Mouse (Mus musculus) liver, postnatal 0 days (tissue): ENCODE measurements around the gene Ngfr. TPM values are rescaled to one million over a fixed set of nuclear protein-coding genes. Genes with fewer than 3 reads are reported as not detected.

ENCODE experiments used
- ATAC-seq: fragments of 200-750 bp; cut with Nextera tagmentation; 2 replicates; pipeline ENCODE4 v1.8.0; 2017; ENCODE audit warnings: mild to moderate bottlenecking, moderate library complexity
- DNase-seq: peaks from one replicate; pipeline ENCODE4 v3.0.0-alpha.2; 2016
- H3K27ac ChIP-seq: fragments of 300-500 bp; sonication (generic); 2 replicates; pipeline ENCODE4 v1.5.1; 2014; ENCODE audit warnings: antibody characterized with exemption, moderate library complexity, mild to moderate bottlenecking, low read depth
- H3K27me3 ChIP-seq: fragments of 300-500 bp; sonication (generic); 2 replicates; pipeline ENCODE4 v1.6.1; 2014; ENCODE audit warnings: low read length, control low read depth, mixed read lengths; ENCODE audit not compliant: insufficient read depth
- H3K36me3 ChIP-seq: fragments of 300-500 bp; sonication (generic); replicated peaks from 2 replicates; pipeline ENCODE4 v1.6.1; 2014; ENCODE audit warnings: mild to moderate bottlenecking, control low read depth, low read length, moderate library complexity, mixed read lengths; ENCODE audit not compliant: insufficient read depth
- H3K4me1 ChIP-seq: fragments of 300-500 bp; sonication (generic); 2 replicates; pipeline ENCODE4 v1.6.1; 2014; ENCODE audit warnings: antibody characterized with exemption, mild to moderate bottlenecking, control low read depth; ENCODE audit not compliant: insufficient read depth
- H3K4me2 ChIP-seq: fragments of 300-500 bp; sonication (generic); 2 replicates; pipeline ENCODE4 v1.6.1; 2014; ENCODE audit warnings: low read depth, mild to moderate bottlenecking, low read length, moderate library complexity, mixed read lengths
- H3K4me3 ChIP-seq: fragments of 300-500 bp; sonication (generic); 2 replicates; pipeline ENCODE4 v1.5.1; 2014; ENCODE audit warnings: low read depth, low read length
- H3K9ac ChIP-seq: fragments of 300-500 bp; sonication (generic); replicated peaks from 2 replicates; pipeline ENCODE4 v1.6.1; 2014; ENCODE audit warnings: mild to moderate bottlenecking, moderate library complexity
- H3K9me3 ChIP-seq: fragments of 300-500 bp; sonication (generic); 2 replicates; pipeline ENCODE4 v1.6.1; 2016; ENCODE audit warnings: mild to moderate bottlenecking, control low read depth, low read length, mixed read lengths
- CTCF ChIP-seq: sonication (generic); IDR thresholded peaks from 2 replicates; pipeline ENCODE4 v1.5.1; 2016; ENCODE audit warnings: antibody characterized with exemption, low read depth
- EP300 ChIP-seq: IDR thresholded peaks from 2 replicates; pipeline ENCODE4 v1.6.1; 2016; ENCODE audit warnings: antibody characterized with exemption, low read depth, mild to moderate bottlenecking
- WGBS: fragments of 180-500 bp; shearing (Covaris S2); extraction: QIAGEN DNeasy Blood & Tissue Kit; methylation state at CpG from one replicate; pipeline ENCODE4 v1.1.7; 2014; ENCODE audit not compliant: insufficient replicate concordance; 5-methylcytosine and 5-hydroxymethylcytosine counted together
- polyA plus RNA-seq: library from polyadenylated mRNA; unstranded; fragments of >200 nt; fragmentation: Nextera tagmentation; extraction: Ambion mirVana; gene quantifications from 2 replicates; pipeline ENCODE4 v1.2.1, GENCODE M21; 2015

The Ngfr gene
- polyA plus RNA-seq, 1 experiment from 2014 or later, result 1.7 TPM

DNA sequence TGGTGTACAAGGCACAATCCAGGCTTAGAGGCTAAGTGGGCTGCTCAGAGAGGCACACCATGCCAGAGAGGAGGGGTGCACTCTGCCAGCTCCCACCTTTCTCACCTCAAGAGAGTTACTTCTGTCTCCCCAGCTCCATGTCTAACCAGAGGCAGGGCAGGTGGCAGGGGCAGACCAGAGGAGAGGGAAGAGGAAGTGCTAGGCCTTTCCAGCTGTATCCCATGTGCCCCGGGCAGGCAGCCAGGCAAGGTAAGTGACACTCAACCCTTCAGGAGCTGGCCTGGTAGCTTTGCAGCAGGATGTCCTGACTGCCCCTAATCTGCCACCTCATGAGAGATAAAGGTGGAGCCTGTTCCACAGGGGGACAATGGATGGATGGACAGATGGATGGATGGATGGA is 5.2 kb upstream of the Ngfr start:
- Histone ChIP-seq H3K27me3 (peaks cover 41% of the 10 kb centered on the region), H3K4me2 (no peak overlapping the region), H3K9me3 (no peaks in the 10 kb centered on the region), H3K4me3 (no peak overlapping the region), H3K4me1 (peaks cover 9% of the 10 kb centered on the region; the same call in 1 of the 2 replicates), H3K9ac (no peak overlapping the region), H3K36me3 (no peaks in the 10 kb centered on the region), H3K27ac (no peak overlapping the region)
- TF ChIP-seq CTCF, result no peak
- no peak for TF ChIP-seq EP300
- DNase-seq, result no peak
- 38% methylated on average over 1 of the region's 1 CpGs for WGBS
- ATAC-seq, result no peak

DNA sequence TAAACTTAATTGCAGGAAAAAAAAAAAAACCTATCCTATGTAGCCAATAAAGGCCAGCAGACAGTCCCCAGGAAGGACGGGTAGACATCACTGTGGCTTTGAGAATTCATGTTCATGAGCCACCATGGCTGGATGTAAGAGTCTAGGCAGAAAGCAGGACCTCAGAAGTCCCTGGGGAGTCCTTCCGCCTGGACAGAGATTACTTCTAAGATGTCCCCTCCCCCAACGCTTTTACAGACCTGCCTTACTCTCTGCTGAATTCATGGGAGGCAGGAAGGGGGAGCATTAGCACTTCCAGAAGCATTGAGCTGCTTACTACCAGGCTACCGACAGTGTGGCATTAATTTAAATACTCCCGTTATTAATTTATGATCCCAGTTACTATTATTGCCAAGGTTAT is 1.7 kb upstream of the Ngfr start:
- ATAC-seq (no peak), DNase-seq (no peak)
- Histone ChIP-seq H3K27me3 (peaks cover 65% of the 10 kb centered on the region), H3K27ac (no peak overlapping the region), H3K9ac (no peak overlapping the region), H3K36me3 (no peaks in the 10 kb centered on the region), H3K4me3 (no peak overlapping the region), H3K4me1 (peaks cover 5% of the 10 kb centered on the region; the same call in 1 of the 2 replicates), H3K9me3 (no peaks in the 10 kb centered on the region), H3K4me2 (no peak overlapping the region)
- TF ChIP-seq CTCF (no peak), EP300 (no peak)
- 35% methylated on average over 5 of the region's 5 CpGs for WGBS

DNA sequence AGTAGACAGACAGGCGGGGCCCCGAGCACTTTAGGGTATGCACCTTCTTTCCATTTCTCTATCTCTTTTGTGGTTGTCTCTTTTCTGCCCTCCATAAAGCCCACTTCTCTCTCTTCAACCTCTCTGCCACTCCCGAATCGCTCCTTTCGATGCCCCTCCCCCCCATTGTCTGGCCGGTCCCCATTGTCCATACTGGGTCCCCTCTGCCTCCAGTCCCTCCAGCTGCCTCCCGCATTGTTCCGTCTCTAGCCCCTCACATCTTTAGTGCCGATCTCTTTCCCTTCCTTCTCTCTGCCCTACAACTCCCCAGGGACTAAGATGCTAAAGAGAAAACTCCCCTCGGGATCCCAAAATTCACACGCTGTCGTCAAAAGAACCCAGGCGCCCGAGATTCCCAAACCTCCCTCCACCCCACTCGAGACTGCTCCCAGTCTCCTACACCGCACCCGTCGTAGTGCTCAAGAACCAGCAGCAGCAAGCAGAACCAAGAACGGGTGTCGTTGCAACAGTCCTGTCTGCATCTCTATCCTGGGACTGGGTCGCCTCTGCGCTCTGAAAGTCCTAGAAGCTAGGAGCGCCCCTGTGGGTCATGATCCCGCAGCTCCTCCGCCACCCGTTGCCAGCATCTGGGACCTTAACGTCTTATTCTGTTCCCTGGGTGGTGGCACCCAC is 648 bp downstream of the Ngfr start:
- 4% methylated on average over 27 of the region's 27 CpGs for WGBS
- Histone ChIP-seq H3K27me3 (peaks cover 88% of the 10 kb centered on the region), H3K9me3 (no peaks in the 10 kb centered on the region), H3K36me3 (no peaks in the 10 kb centered on the region), H3K27ac (no peak overlapping the region), H3K4me1 (peaks cover 5% of the 10 kb centered on the region; the same call in 1 of the 2 replicates), H3K4me2 (peak overlapping the region; percentile 48), H3K4me3 (peak overlapping the region; percentile 34), H3K9ac (no peak overlapping the region)
- TF ChIP-seq EP300 (no peak), CTCF (no peak)
- ATAC-seq, result no peak
- DNase-seq, result no peak

DNA sequence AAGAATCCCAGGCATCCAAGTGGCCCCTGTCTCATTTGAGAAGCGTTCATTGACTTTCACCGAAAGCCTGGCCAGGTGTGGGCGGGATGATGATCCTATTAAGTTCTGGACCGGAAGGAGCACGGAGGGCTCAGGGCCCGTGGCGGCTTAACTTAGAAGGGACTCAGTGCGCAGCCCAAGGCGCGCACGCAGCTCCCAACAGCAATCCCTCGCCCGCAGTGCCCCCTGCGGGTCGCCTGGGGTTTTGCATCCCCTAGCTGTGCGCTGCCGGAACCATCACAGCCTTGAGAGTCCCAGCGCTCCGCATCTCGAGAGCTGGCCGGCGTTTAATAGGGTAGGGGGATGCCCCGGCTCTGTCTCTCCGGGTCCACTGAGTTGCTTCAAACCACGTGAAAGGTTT is 1.4 kb downstream of the Ngfr start:
- peak overlapping the region; percentile 34; the same call in 1 of the 2 replicates for H3K4me3 ChIP-seq
- H3K27me3 ChIP-seq, result peaks cover 91% of the 10 kb centered on the region
- ATAC-seq (no peak), DNase-seq (peak; percentile 84)
- peak overlapping the region; percentile 48; the same call in 1 of the 2 replicates for H3K4me2 ChIP-seq
- no peaks in the 10 kb centered on the region for H3K36me3 ChIP-seq
- no peak for TF ChIP-seq EP300
- TF ChIP-seq CTCF, result peak; percentile 75
- H3K9ac ChIP-seq, result no peak overlapping the region
- no peak overlapping the region for H3K27ac ChIP-seq
- no peaks in the 10 kb centered on the region for H3K9me3 ChIP-seq
- peaks cover 5% of the 10 kb centered on the region; the same call in 1 of the 2 replicates for H3K4me1 ChIP-seq
- under 1% methylated on average over 25 of the region's 25 CpGs for WGBS

DNA sequence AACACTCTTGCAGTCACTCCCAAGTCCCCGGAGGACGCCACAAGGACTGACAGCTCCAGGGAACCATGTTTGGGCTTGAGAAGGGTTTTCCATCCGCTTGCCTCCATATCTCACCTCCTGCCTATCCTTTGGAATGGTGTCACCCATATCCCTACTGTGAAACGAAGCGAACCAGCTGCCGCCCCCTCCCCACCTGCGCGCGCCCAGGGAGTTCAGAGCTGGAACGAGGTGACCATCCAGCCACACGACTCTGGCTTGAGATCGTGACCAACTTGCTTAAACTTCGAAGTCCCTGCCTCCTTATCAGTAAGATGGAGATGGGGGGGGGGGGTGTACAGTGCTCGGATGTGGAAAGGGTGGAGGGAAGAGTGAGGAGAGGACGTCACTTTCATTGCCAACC is 1.9 kb downstream of the Ngfr start:
- Histone ChIP-seq H3K9me3 (no peaks in the 10 kb centered on the region), H3K4me1 (peaks cover 5% of the 10 kb centered on the region; the same call in 1 of the 2 replicates), H3K4me2 (peak overlapping the region; percentile 30), H3K9ac (no peak overlapping the region), H3K36me3 (no peaks in the 10 kb centered on the region), H3K27ac (no peak overlapping the region), H3K4me3 (peak overlapping the region; percentile 8; the same call in 1 of the 2 replicates), H3K27me3 (peaks cover 94% of the 10 kb centered on the region)
- no peak for TF ChIP-seq CTCF
- no peak for TF ChIP-seq EP300
- DNase-seq (no peak), ATAC-seq (no peak)
- 3% methylated on average over 15 of the region's 15 CpGs for WGBS

DNA sequence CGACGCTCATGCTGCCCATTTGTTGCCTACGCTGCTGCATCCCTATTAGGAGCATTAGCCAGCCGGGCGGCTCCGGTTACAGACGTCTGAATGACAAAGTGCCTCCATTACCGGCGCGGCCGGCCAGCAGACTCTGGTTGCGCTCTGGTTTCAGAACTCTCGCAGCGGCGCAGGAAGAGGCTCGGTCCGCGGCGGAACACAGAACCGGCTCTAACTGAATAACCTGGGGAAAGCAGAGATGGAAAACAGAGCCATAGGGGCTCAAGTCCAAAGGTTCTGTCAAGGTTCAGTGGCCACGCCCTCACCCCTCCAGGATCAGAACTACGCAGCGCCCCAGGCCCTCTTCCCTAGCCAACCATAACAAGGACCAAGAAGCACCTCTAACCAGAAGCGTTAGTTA is 2.3 kb downstream of the Ngfr start:
- Histone ChIP-seq H3K4me3 (peak overlapping the region; percentile 8; the same call in 1 of the 2 replicates), H3K9ac (no peak overlapping the region), H3K4me1 (peaks cover 5% of the 10 kb centered on the region; the same call in 1 of the 2 replicates), H3K27me3 (peaks cover 93% of the 10 kb centered on the region), H3K27ac (no peak overlapping the region), H3K9me3 (no peaks in the 10 kb centered on the region), H3K4me2 (peak overlapping the region; percentile 30), H3K36me3 (no peaks in the 10 kb centered on the region)
- WGBS, result under 1% methylated on average over 24 of the region's 24 CpGs
- ATAC-seq, result no peak
- TF ChIP-seq CTCF, result no peak
- TF ChIP-seq EP300, result no peak
- no peak for DNase-seq
